Mouse (Mus musculus): Measurements from ENCODE around the gene Ptpn11.

The Ptpn11 gene

GRCm38 (mm10) chr5:121184375-121184774 is 6.8 kb downstream of the Ptpn11 start:
- no peak for DNase-seq (ENCODE audit: low read depth)

GRCm38 (mm10) chr5:121183269-121183668 is 7.9 kb downstream of the Ptpn11 start:
- no peak for DNase-seq (ENCODE audit: low read depth)

GRCm38 (mm10) chr5:121179077-121179857 is 11.9 kb downstream of the Ptpn11 start:
- DNase-seq (ENCODE audit: low read depth), result no peak

GRCm38 (mm10) chr5:121172835-121173234 is 18.4 kb downstream of the Ptpn11 start:
- no peak for DNase-seq (ENCODE audit: low read depth)

GRCm38 (mm10) chr5:121169588-121169987 is 21.6 kb downstream of the Ptpn11 start:
- no peak for DNase-seq (ENCODE audit: low read depth)

- DNase-seq (ENCODE audit: low read depth), result no peak
These were observed 24.3 kb downstream of the Ptpn11 start for GRCm38 (mm10) chr5:121166884-121167283.

GRCm38 (mm10) chr5:121162923-121163322 is 28.3 kb downstream of the Ptpn11 start:
- DNase-seq (ENCODE audit: low read depth), result no peak

GRCm38 (mm10) chr5:121162285-121162684 is 28.9 kb downstream of the Ptpn11 start:
- no peak for DNase-seq (ENCODE audit: low read depth)

- no peak for DNase-seq (ENCODE audit: low read depth)
These were observed 32.2 kb downstream of the Ptpn11 start for GRCm38 (mm10) chr5:121158966-121159365.

- no peak for DNase-seq (ENCODE audit: low read depth)
These were observed 33.7 kb downstream of the Ptpn11 start for GRCm38 (mm10) chr5:121157489-121157888.

GRCm38 (mm10) chr5:121157017-121157416 is 34.2 kb downstream of the Ptpn11 start:
- DNase-seq (ENCODE audit: low read depth), result no peak

GRCm38 (mm10) chr5:121156121-121156520 is 35.1 kb downstream of the Ptpn11 start:
- no peak for DNase-seq (ENCODE audit: low read depth)

GRCm38 (mm10) chr5:121150684-121151083 is 40.5 kb downstream of the Ptpn11 start:
- DNase-seq (ENCODE audit: low read depth), result no peak

GRCm38 (mm10) chr5:121149246-121149645 is 42.0 kb downstream of the Ptpn11 start:
- no peak for DNase-seq (ENCODE audit: low read depth)

- no peak for DNase-seq (ENCODE audit: low read depth)
These were observed 44.9 kb downstream of the Ptpn11 start for GRCm38 (mm10) chr5:121146275-121146674.

- DNase-seq (ENCODE audit: low read depth), result no peak
These were observed 45.6 kb downstream of the Ptpn11 start for GRCm38 (mm10) chr5:121145609-121146008.

GRCm38 (mm10) chr5:121144441-121145238 is 46.6 kb downstream of the Ptpn11 start:
- no peak for DNase-seq (ENCODE audit: low read depth)

GRCm38 (mm10) chr5:121142431-121143119 is 48.6 kb downstream of the Ptpn11 start:
- DNase-seq (ENCODE audit: low read depth), result no peak

GRCm38 (mm10) chr5:121140276-121140675 is 50.9 kb downstream of the Ptpn11 start:
- DNase-seq (ENCODE audit: low read depth), result no peak

GRCm38 (mm10) chr5:121137125-121137524 is 54.1 kb downstream of the Ptpn11 start:
- no peak for DNase-seq (ENCODE audit: low read depth)

GRCm38 (mm10) chr5:121131801-121132200 is 59.4 kb downstream of the Ptpn11 start:
- DNase-seq (ENCODE audit: low read depth), result no peak

GRCm38 (mm10) chr5:121129254-121129653 is 61.9 kb downstream of the Ptpn11 start:
- no peak for DNase-seq (ENCODE audit: low read depth)

- DNase-seq (ENCODE audit: low read depth), result no peak
These were observed 65.1 kb downstream of the Ptpn11 start for GRCm38 (mm10) chr5:121126051-121126450.
